Mouse (Mus musculus) thymus, adult 2 months (tissue): ENCODE results near the gene Klf15. TPM values are rescaled to one million over a fixed set of nuclear protein-coding genes. Genes with fewer than 3 reads are reported as not detected.

Experiments
- DNase-seq: peaks from one replicate; pipeline ENCODE4 v3.0.0; 2021
- H3K27ac ChIP-seq: fragments of 200-500 bp; 2 replicates; pipeline ENCODE4 v1.5.1; 2012; ENCODE audit warnings: low read length, control low read depth; ENCODE audit not compliant: control insufficient read depth, insufficient read depth
- H3K27me3 ChIP-seq: fragments of 200-500 bp; 2 replicates; pipeline ENCODE4 v1.6.1; 2012; ENCODE audit warnings: mild to moderate bottlenecking, low read length, moderate library complexity, mixed read lengths; ENCODE audit not compliant: control insufficient read depth, insufficient read depth
- H3K36me3 ChIP-seq: fragments of 200-500 bp; 2 replicates; pipeline ENCODE4 v1.6.1; 2012; ENCODE audit warnings: mild to moderate bottlenecking, low read length, moderate library complexity; ENCODE audit not compliant: control insufficient read depth, insufficient read depth
- H3K4me1 ChIP-seq: fragments of 200-500 bp; replicated peaks from 2 replicates; pipeline ENCODE4 v1.6.1; 2012; ENCODE audit warnings: low read length; ENCODE audit not compliant: control insufficient read depth, insufficient read depth
- H3K4me3 ChIP-seq: fragments of 200-500 bp; 2 replicates; pipeline ENCODE4 v1.5.1; 2012; ENCODE audit warnings: mild to moderate bottlenecking, low read length, control low read depth, moderate library complexity; ENCODE audit not compliant: control insufficient read depth, insufficient read depth
- CTCF ChIP-seq: fragments of 200-500 bp; IDR thresholded peaks from 2 replicates; pipeline ENCODE4 v1.5.1; 2012; ENCODE audit warnings: mild to moderate bottlenecking, control low read depth, low read length, moderate library complexity, borderline replicate concordance; ENCODE audit not compliant: control insufficient read depth, poor library complexity, insufficient read depth; ENCODE audit errors: extremely low read depth
- POLR2A ChIP-seq: fragments of 200-500 bp; IDR thresholded peaks from 2 replicates; pipeline ENCODE4 v1.6.1; 2012; ENCODE audit warnings: mild to moderate bottlenecking, low read length, control low read depth, moderate library complexity; ENCODE audit not compliant: control insufficient read depth, poor library complexity, insufficient read depth; ENCODE audit errors: extremely low read depth
- WGBS: fragments of 180-500 bp; shearing (Covaris S2); methylation state at CpG from one replicate; pipeline ENCODE4 v1.1.7; 2018; 5-methylcytosine and 5-hydroxymethylcytosine counted together
- polyA plus RNA-seq: library from polyadenylated mRNA; depleted of rRNA; stranded (reverse); fragments of >200 nt; gene quantifications from 2 replicates; pipeline ENCODE4 v1.2.3, GENCODE M21; 2012

Gene Klf15
- polyA plus RNA-seq, 1 experiment = 23.8 TPM

DNA sequence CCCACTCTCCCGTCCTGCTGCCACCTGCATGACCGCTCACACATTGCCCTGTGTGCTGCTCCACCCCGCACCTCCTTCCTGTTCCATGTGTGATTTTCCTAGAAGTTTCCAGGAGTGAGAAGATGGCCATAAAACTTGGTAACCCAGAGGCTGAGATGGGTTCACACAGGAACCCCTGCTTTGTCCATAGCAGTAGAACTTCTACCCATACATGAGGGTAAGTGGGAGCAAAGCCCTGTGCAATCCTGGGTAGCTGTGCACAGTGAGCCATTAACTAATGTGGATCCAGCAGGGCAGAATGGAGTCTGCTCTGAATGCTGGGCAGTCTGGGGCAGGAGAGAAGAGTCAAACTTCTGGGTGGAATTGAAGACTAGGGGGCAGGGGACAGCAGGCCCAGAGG is 32.2 kb downstream of the Klf15 start:
- Histone ChIP-seq H3K4me3 (no peak overlapping the region), H3K27me3 (no peaks in the 10 kb centered on the region), H3K4me1 (no peaks in the 10 kb centered on the region), H3K36me3 (no peaks in the 10 kb centered on the region), H3K27ac (no peak overlapping the region)
- 92% methylated on average over 3 of the region's 3 CpGs for WGBS
- DNase-seq = no peak
- TF ChIP-seq POLR2A (no peak), CTCF (no peak)

DNA sequence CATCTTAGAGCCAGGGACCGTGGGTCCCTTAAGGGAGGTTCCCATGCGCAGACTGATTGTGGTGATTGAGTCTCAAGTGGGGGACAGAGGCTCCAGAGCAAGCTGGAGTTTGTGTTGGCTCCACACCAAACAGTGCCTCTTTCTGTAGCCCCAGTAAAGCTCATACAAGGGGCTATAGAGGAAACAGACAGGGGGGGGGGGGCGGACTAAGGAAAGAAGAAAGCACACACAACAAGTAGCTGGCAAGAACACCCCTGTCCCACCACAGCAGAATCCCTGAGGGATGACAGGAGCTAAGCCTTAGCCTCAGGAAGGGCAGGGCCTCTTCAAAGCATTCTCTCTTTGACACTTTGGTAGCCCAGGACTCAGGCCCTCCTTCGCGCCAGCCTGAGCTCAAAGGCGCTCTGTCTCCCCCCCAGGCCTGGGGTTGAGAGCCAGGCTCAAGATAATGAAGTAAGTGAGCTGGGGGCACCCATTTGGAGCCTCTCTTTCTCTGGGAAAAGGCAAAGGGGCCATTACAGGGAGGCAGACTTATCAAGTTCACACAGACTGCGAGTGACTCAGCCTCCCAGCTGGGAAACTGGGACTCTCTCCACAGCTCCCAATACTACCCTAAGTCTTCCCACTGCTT is 33.0 kb downstream of the Klf15 start:
- Histone ChIP-seq H3K27ac (no peak overlapping the region), H3K4me1 (no peaks in the 10 kb centered on the region), H3K4me3 (no peak overlapping the region), H3K27me3 (no peaks in the 10 kb centered on the region), H3K36me3 (no peaks in the 10 kb centered on the region)
- 92% methylated on average over 7 of the region's 7 CpGs for WGBS
- TF ChIP-seq CTCF (no peak), POLR2A (no peak)
- no peak for DNase-seq

DNA sequence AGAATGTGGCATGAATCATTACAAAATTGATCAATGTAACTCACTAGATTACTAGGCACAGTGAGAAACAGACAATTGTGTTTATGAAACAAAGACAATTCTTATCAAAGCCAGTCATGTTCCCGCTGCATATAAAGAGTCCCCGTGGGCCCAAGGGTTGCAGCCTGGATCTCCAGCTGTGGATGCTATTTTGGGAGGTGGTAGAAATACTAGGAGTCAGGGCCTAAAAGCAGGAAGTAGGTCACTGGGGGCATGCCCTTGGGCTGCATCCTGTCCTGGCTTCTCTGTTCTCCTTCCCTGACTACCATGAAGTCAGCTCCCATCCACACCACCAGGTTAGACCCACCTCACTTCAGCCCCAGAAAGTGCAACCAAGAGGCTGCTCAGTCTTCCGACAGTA is 33.8 kb downstream of the Klf15 start:
- 82% methylated on average over 3 of the region's 3 CpGs for WGBS
- Histone ChIP-seq H3K36me3 (no peaks in the 10 kb centered on the region), H3K27ac (no peak overlapping the region), H3K4me3 (no peak overlapping the region), H3K27me3 (no peaks in the 10 kb centered on the region), H3K4me1 (no peaks in the 10 kb centered on the region)
- DNase-seq = no peak
- TF ChIP-seq POLR2A = no peak
- no peak for TF ChIP-seq CTCF

DNA sequence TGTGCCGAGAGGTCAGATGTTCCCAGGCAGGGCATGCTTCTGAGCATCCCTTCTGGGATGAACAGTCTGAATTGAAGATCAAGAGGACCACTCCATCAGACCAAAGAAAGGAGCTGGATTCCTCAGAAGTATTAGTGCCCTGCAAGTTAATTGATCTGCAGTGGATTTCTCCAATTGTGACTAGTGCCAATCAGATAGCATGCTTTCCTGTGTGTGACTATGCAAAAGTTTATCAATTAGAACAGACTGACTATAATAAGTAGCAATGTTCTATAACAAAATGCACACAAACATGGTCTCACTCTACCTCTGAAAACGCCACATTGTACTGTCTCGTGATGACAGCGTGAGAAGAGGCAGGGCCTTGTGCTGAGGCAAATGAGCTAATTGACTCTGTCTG is 37.1 kb downstream of the Klf15 start:
- 85% methylated on average over 4 of the region's 4 CpGs for WGBS
- TF ChIP-seq POLR2A (no peak), CTCF (no peak)
- H3K27ac ChIP-seq = no peak overlapping the region

DNA sequence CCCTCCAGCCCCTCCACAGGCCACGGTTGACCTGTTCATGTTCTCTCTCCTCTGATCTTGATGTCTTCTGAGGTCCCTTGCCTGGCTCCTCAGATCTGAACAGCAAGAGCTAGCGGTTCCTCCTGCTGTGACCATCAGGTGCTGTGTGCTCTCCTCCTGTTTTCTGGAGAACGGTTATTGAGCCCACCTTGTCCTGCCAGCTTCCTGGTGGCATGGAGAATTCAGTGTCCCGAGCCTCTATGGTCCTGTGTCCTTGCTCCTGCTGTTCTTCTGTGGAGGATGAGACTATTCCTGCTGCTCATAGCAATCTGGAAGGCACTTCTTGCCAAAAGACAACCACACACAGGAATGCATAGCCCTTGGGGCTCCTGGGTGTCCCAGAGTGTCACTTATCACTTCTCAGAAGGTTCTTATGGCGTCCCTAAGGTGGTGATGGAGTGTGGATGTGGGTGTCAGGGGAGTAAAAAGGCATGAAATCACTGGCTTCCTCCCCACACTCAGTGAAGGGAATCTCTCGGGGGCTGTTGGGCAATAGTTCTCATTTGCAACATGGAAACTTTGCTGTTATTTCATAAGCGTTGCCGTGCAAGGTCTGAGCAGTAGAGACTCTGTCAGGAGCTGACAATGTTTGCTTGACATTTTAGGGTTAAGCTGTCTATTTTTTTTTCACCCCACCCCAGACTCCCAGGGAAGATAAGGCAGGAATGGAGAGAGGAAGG is 39.0 kb downstream of the Klf15 start:
- H3K4me3 ChIP-seq = no peak overlapping the region
- H3K4me1 ChIP-seq = no peaks in the 10 kb centered on the region
- no peak overlapping the region for H3K27ac ChIP-seq
- TF ChIP-seq POLR2A (no peak), CTCF (no peak)
- 74% methylated on average over 8 of the region's 8 CpGs for WGBS
- DNase-seq = no peak
- H3K36me3 ChIP-seq = no peaks in the 10 kb centered on the region
- H3K27me3 ChIP-seq = no peaks in the 10 kb centered on the region

More for the DNA sequence above, 37.1 kb downstream of the Klf15 start:
- H3K36me3 ChIP-seq = no peaks in the 10 kb centered on the region
- H3K4me3 ChIP-seq = no peak overlapping the region
- no peaks in the 10 kb centered on the region for H3K4me1 ChIP-seq
- no peaks in the 10 kb centered on the region for H3K27me3 ChIP-seq
- no peak for DNase-seq

DNA sequence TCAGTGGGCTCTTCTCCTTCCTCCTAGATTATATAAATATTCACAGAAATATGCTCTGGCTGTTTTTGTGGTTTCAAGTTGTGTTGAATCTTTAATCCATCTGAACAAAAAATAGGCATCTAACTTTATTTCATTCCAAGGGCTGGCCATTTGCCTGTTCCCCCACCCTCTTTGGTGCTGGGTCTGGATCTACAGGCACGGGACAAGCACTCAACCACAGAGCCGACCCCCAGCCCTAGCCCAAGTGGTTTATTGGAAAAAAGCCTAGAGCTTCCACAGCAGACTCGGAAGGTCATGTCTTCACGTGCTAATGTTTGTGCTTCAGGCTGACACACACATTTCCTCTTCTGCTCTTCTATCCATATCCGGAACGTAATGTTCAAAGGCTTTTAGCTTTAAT is 43.5 kb downstream of the Klf15 start:
- DNase-seq = no peak

DNA sequence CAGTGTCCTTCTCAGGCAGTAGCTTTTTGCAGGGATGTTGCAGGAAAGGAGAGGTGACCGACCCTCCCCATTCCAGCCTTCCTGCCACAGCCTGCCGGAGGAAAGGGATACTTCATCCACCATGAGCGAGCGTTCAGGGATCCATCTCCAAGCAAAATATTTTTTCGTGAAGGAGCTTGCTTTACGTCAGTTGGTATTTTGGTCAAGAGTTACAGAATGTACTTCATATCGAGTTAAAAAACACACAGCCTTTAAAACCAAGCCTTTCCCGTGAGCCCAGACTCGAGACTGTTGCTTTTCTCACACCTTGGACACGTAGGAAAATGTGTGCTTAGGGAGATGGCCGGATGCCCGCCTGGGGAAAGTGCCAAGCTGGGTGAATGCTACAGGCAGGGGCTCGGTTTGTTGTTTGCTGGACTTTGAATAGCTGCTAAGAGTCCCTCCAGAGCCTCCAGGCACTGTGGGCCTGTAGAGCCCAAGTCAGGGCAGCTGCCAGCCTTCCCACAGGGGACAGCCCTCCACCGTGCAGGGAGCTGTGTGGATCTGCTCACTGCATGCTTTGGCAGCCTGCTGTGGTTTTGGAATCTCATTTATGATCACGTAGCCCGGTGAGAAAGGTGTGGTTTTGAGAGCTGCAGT is 44.4 kb downstream of the Klf15 start:
- H3K27me3 ChIP-seq = no peaks in the 10 kb centered on the region
- no peak for DNase-seq
- no peak overlapping the region for H3K4me3 ChIP-seq
- TF ChIP-seq POLR2A (no peak), CTCF (no peak)
- no peaks in the 10 kb centered on the region for H3K4me1 ChIP-seq
- WGBS = 83% methylated on average over 16 of the region's 16 CpGs
- H3K36me3 ChIP-seq = no peaks in the 10 kb centered on the region
- no peak overlapping the region for H3K27ac ChIP-seq

More for the DNA sequence above, 43.5 kb downstream of the Klf15 start:
- 80% methylated on average over 6 of the region's 6 CpGs for WGBS
- H3K36me3 ChIP-seq = no peaks in the 10 kb centered on the region
- H3K4me3 ChIP-seq = no peak overlapping the region
- no peaks in the 10 kb centered on the region for H3K27me3 ChIP-seq
- no peak overlapping the region for H3K27ac ChIP-seq
- H3K4me1 ChIP-seq = no peaks in the 10 kb centered on the region
- TF ChIP-seq CTCF (no peak), POLR2A (no peak)
